Mouse (Mus musculus): ENCODE measurements around the gene Ftl1.
"Not testable (repeated sequence)": the region's sequence is repeated elsewhere in the genome, so short reads cannot be mapped to it uniquely, and the experiment has no call there.

The Ftl1 gene

GRCm38 (mm10) chr7:45459564-45460140 is at the start of gene Ftl1:
TSS of gene Ftl1 (minus strand) at chr7:45459884.
- DNase-seq (ENCODE audit: low read depth, low spot score): peak; percentile 99

GRCm38 (mm10) chr7:45509181-45509882 is 49.6 kb upstream of the Ftl1 start:
- no peak for DNase-seq (ENCODE audit: low read depth, low spot score)

- DNase-seq (ENCODE audit: low read depth, low spot score): no peak
These were observed 48.9 kb upstream of the Ftl1 start for GRCm38 (mm10) chr7:45508561-45508960.

GRCm38 (mm10) chr7:45507583-45507982 is 47.9 kb upstream of the Ftl1 start:
- DNase-seq (ENCODE audit: low read depth, low spot score): no peak

GRCm38 (mm10) chr7:45498427-45498826 is 38.7 kb upstream of the Ftl1 start:
- DNase-seq (ENCODE audit: low read depth, low spot score): no peak

- no peak for DNase-seq (ENCODE audit: low read depth, low spot score)
These were observed 34.9 kb upstream of the Ftl1 start for GRCm38 (mm10) chr7:45494548-45494947.

- DNase-seq (ENCODE audit: low read depth, low spot score): peak; percentile 94
These were observed 33.3 kb upstream of the Ftl1 start for GRCm38 (mm10) chr7:45492951-45493350.

GRCm38 (mm10) chr7:45492225-45492844 is 32.7 kb upstream of the Ftl1 start:
- DNase-seq (ENCODE audit: low read depth, low spot score): no peak

- no peak for DNase-seq (ENCODE audit: low read depth, low spot score)
These were observed 31.6 kb upstream of the Ftl1 start for GRCm38 (mm10) chr7:45491264-45491663.

- peak; percentile 86 for DNase-seq (ENCODE audit: low read depth, low spot score)
These were observed 31.1 kb upstream of the Ftl1 start for GRCm38 (mm10) chr7:45490822-45491221.

GRCm38 (mm10) chr7:45489578-45489977 is 29.9 kb upstream of the Ftl1 start:
- no peak for DNase-seq (ENCODE audit: low read depth, low spot score)

- peak; percentile 75 for DNase-seq (ENCODE audit: low read depth, low spot score)
These were observed 28.9 kb upstream of the Ftl1 start, which contains the start of gene Dhdh for GRCm38 (mm10) chr7:45488293-45489204. TSS of gene Dhdh (minus strand) at chr7:45488805.

GRCm38 (mm10) chr7:45487861-45488292 is 28.2 kb upstream of the Ftl1 start:
- no peak for DNase-seq (ENCODE audit: low read depth, low spot score)

- no peak for DNase-seq (ENCODE audit: low read depth, low spot score)
These were observed 27.2 kb upstream of the Ftl1 start, which contains the start of gene Gm45808 for GRCm38 (mm10) chr7:45486761-45487415. TSS of gene Gm45808 (minus strand) at chr7:45486811.

GRCm38 (mm10) chr7:45486158-45486557 is 26.5 kb upstream of the Ftl1 start:
- DNase-seq (ENCODE audit: low read depth, low spot score): no peak

- DNase-seq (ENCODE audit: low read depth, low spot score): not testable (repeated sequence)
These were observed 25.3 kb upstream of the Ftl1 start for GRCm38 (mm10) chr7:45484985-45485384.

- DNase-seq (ENCODE audit: low read depth, low spot score): no peak
These were observed 22.5 kb upstream of the Ftl1 start for GRCm38 (mm10) chr7:45482166-45482565.

- DNase-seq (ENCODE audit: low read depth, low spot score): peak; percentile 84
These were observed 21.8 kb upstream of the Ftl1 start, which contains the start of gene Tulp2 for GRCm38 (mm10) chr7:45481374-45481927. TSS of gene Tulp2 (plus strand) at chr7:45481877.

GRCm38 (mm10) chr7:45480310-45480709 is 20.6 kb upstream of the Ftl1 start:
- not testable (repeated sequence) for DNase-seq (ENCODE audit: low read depth, low spot score)

GRCm38 (mm10) chr7:45478774-45479173 is 19.1 kb upstream of the Ftl1 start:
- no peak for DNase-seq (ENCODE audit: low read depth, low spot score)

- peak; percentile 88 for DNase-seq (ENCODE audit: low read depth, low spot score)
These were observed 17.3 kb upstream of the Ftl1 start for GRCm38 (mm10) chr7:45477003-45477402.

Data from brain, adult 2 months (tissue).